Mouse (Mus musculus) thymus, postnatal 14 days (tissue): ENCODE data around the gene Rsbn1l.

ENCODE experiments used
- DNase-seq: peaks from one replicate; pipeline ENCODE4 v3.0.0; 2021

Gene Rsbn1l

GRCm38 (mm10) chr5:20897446-20898167 lies 58.6 kb downstream of the Rsbn1l start:
- DNase-seq: no peak

DNA sequence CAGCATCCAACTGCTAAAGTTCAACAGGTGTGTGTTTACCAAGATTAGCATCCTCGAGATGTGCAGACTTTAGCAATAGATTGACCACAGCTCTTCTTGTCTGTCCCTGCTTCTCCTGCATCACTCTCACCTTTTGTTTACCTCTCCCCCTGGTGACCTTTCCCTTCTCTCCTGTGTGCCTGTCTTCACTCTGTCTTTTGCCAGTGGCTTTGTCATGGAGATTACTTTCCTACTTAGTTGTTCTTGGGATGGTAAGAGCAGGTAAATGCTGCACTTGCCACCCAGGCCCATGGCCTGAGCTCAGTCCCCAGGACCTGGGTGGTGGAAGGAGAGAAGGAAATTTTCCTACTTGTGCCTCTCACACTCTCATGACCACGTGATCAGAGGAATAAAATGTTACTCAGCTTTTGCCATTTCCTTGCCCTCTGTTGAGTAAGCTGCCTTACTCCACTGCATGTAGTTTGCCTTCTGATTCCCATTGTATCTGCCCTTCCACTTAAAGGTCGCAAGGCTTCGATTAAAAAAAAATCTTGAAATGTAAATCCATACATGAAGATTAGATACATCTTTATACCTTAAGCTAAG lies 72.1 kb downstream of the Rsbn1l start:
- no peak for DNase-seq

DNA sequence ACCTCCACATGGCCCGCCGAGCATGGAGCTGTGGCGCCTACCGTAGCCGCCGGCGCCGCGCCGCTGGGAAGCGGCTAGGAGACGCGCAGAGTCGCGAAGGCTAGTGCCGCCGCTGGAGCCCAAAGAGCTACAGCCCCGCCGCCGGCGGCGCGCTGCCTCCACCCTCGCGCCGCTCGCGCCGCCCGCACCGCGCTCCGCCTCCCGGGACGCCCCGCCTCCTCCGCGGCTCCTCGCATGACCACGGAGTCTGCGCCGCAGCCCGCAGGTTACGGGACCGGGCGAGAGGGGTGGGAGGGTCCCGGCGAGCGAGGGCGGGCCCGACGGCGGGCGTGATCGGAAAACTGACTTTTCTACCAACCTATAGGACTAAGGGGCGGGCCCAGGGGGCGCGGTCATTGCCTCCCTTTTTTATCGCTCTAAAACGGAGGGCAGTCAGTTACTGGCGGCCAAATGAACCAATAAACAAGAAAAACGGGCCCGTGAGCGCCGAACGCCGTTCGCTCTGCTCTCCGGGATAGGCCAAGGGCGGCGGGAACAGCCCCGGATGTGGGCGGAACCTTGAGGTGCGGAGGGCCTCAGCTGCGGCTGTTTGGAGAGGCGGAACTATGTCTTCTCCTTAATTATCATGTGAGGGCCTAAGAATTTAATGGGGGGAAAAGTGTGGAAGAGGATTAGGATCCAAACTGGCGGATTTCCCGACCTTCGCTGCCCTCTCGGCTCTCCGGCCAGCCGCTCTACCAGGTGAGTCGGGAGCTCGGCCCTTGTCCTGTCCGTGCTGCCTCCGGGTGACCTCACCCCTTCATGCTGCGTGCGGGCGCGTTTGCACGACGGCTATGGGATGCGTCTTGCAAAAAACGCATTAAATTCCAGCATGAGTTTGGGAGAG lies 74.0 kb downstream of the Rsbn1l start, which contains the start of the genes Phtf2 and Tmem60:
TSS of gene Phtf2 (minus strand) at position 210 of the 886 bp plus-strand sequence.
TSS of gene Tmem60 (plus strand) at position 277 of the 886 bp plus-strand sequence.
- peak; percentile 99 for DNase-seq

- peak; percentile 62 for DNase-seq
Measured at GRCm38 (mm10) chr5:20880797-20881775, 75.1 kb downstream of the Rsbn1l start.

GRCm38 (mm10) chr5:20880386-20880785 lies 75.8 kb downstream of the Rsbn1l start:
- no peak for DNase-seq

DNA sequence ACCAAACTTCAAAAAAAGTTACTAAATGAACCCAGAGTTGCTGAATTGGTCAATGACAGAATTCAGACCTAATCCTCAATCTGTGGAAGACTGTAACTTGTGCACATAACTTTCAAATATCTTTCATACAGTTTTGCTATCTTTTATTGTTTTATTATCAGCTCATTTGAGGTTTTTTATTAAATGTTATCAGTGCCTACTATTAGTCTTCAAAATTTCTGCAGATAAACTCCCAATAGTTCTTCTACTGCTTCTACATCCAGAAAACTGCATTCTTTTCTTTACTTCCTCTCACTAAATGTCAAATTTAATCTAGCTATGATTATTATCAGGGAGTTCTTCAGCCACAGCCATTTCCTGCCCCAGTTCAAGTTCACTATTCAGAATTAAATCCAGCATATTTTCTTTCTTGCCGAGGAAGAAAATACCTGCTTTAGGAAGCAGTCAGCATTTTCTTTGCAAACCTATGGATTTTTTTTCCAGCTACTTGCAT lies 79.2 kb downstream of the Rsbn1l start:
- no peak for DNase-seq

DNA sequence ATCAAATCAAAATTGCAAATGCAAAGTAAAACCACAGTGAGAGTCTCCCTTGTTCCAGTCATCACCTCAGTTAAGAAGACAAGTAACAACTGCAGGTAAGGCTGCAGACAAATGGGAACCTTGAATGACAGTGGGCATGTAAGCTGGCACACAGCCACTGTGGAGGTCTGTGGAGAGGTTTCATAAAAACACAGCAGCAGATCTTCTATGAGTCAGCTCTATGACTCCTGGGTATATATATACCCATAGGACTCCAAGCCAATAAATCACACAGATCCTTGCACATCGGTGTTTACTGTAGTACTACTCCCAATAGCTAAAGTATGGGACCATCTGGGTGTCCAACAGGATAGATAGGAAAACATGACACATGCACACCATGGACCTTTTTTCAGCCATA lies 83.1 kb downstream of the Rsbn1l start:
- DNase-seq: no peak

GRCm38 (mm10) chr5:20865193-20865755 lies 90.9 kb downstream of the Rsbn1l start:
- DNase-seq: no peak

GRCm38 (mm10) chr5:20864216-20864969 lies 91.8 kb downstream of the Rsbn1l start:
- DNase-seq: no peak

DNA sequence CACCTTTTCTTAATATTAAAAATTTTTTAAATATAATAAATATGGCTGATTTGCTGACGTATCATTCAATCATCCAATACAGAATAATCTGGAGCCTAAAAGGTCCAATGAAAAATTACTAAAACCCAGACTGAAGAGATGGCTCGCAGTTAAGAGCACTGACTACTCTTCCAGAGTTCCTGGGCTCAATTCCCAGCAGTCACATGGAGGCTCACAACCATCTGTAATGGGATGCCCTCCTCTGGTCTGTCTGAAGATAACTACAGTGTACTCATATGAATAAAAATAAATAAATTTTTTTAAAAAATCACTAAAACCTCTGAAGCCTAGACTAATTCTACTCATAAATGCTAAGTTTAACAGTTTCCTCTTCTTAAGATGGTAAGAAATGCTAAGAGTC lies 94.3 kb downstream of the Rsbn1l start:
- DNase-seq: no peak

DNA sequence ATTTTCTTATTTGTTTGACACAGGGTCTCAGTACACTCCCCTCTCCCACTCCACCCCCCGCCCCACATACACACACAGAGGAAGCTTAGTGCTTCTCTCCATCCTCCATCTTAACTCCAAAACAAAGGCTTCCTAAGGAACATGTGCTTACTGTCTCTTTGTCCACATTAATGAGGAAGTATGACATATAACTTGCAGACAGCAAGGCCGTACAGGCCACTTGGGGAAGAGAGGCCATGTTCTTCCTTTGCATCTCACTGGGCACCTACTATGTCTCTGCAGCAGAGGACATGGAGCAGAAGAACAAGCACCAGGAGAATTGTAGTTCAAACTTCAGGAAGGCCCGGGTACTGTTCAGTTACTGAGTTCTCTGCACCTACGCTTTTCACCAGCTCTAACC lies 95.6 kb downstream of the Rsbn1l start:
- DNase-seq: no peak

- no peak for DNase-seq
Measured at GRCm38 (mm10) chr5:20858404-20858803, 97.8 kb downstream of the Rsbn1l start.

DNA sequence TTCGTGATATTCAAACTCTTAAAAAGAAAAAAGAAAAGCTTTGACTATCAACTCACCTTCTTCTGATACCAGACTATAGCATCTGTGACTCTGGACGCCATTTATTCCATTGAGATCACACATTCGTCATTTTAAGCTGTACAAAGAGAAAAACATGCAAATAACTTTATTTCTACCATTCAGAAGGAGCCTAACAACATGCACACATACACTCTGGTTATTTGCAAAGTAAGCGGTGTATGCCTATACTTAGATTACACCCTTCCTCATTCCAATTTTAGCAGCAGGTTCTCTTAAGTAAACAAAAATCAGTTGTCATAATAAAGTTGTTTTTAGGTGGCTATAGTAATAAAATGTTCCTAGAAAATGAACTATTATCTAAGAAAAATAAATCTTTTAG lies 101.1 kb downstream of the Rsbn1l start:
- no peak for DNase-seq

DNA sequence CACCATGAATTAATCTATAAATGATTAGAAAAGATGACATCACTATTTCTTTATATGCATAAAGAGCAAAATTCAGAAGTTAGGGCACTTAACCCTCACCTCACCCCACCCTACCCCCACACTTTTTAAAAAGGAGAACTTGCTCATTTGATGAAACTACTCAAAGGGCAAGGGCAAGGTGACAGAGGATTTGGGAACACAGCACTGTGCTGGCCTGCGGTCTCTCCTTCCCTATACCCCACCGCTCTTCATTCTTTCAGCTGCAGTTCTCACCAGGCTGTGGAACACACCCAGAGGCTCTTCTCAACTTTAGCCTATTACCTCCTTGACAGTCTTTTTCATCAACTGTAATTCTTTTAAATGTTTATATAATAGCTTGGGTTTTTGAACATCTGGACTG lies 109.2 kb downstream of the Rsbn1l start:
- no peak for DNase-seq

DNA sequence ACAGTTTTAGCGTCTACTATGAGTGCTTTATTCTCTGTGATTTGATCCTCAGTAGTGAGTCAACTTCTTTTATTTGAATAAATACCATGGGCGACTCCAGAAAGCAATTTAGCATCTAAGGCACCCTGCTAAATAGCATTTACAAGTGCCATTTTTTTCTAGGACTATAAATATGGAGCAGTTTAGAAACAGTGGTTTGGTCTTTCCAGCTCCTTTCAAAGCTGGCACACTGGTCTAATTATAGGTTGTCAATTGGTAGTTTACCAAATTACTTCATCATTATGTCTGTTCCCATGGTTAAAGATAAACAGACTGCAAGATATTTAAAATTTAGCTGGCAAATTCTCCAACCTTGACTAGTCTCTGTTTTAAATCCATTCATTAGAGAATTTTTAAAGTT lies 112.4 kb downstream of the Rsbn1l start:
- DNase-seq: no peak

- DNase-seq: no peak
Measured at GRCm38 (mm10) chr5:20843405-20843804, 112.8 kb downstream of the Rsbn1l start.
